Mouse (Mus musculus): ENCODE data around the gene Gm17304. TPM values are rescaled to one million over a fixed set of nuclear protein-coding genes. Genes with fewer than 3 reads are reported as not detected.

The Gm17304 gene
- polyA plus RNA-seq, 1 experiment from 2014 or later: not detected

- H3K4me2 ChIP-seq: no peak overlapping the region
- no peak for ATAC-seq (ENCODE audit: low FRiP score)
Measured at GRCm38 (mm10) chr5:106594388-106594787, 14.5 kb upstream of the Gm17304 start.

GRCm38 (mm10) chr5:106597472-106597871 is 11.4 kb upstream of the Gm17304 start:
- H3K9ac ChIP-seq: no peak overlapping the region
- H3K27ac ChIP-seq: no peak overlapping the region
- no peak overlapping the region for H3K4me2 ChIP-seq
- no peak overlapping the region for H3K4me3 ChIP-seq (replicated peaks)
- 0 out of 2 replicates have a peak, but pooled peaks cover 2% of the 10 kb centered on the region for H3K27me3 ChIP-seq
- 91% methylated on average over 2 of the region's 2 CpGs for WGBS
- peaks cover 9% of the 10 kb centered on the region; the same call in 1 of the 2 replicates for H3K36me3 ChIP-seq (replicated peaks)
- H3K9me3 ChIP-seq: no peaks in the 10 kb centered on the region
- H3K4me1 ChIP-seq: peaks cover 27% of the 10 kb centered on the region; the same call in 1 of the 2 replicates
- ATAC-seq (ENCODE audit: low FRiP score): no peak

More at GRCm38 (mm10) chr5:106594388-106594787, 14.5 kb upstream of the Gm17304 start:
- H3K9ac ChIP-seq: no peak overlapping the region
- H3K36me3 ChIP-seq (replicated peaks): peaks cover 12% of the 10 kb centered on the region
- H3K4me3 ChIP-seq (replicated peaks): no peak overlapping the region
- H3K27me3 ChIP-seq: 0 out of 2 replicates have a peak, but pooled peaks cover 2% of the 10 kb centered on the region
- no peaks in the 10 kb centered on the region for H3K9me3 ChIP-seq
- H3K27ac ChIP-seq: no peak overlapping the region
- H3K4me1 ChIP-seq: peaks cover 17% of the 10 kb centered on the region; the same call in 1 of the 2 replicates

GRCm38 (mm10) chr5:106599482-106599881 is 9.4 kb upstream of the Gm17304 start:
- Histone ChIP-seq H3K9ac (no peak overlapping the region), H3K27ac (no peak overlapping the region), H3K9me3 (no peaks in the 10 kb centered on the region), H3K4me1 (peaks cover 27% of the 10 kb centered on the region; the same call in 1 of the 2 replicates), H3K36me3 (replicated peaks) (peaks cover 10% of the 10 kb centered on the region; the same call in 1 of the 2 replicates), H3K27me3 (no peaks in the 10 kb centered on the region), H3K4me3 (replicated peaks) (no peak overlapping the region), H3K4me2 (no peak overlapping the region)
- 85% methylated on average over 8 of the region's 8 CpGs for WGBS
- ATAC-seq (ENCODE audit: low FRiP score): no peak

- H3K9ac ChIP-seq: no peak overlapping the region
- no peak for ATAC-seq (ENCODE audit: low FRiP score)
- no peak overlapping the region for H3K4me2 ChIP-seq
- H3K27me3 ChIP-seq: no peaks in the 10 kb centered on the region
- no peak overlapping the region for H3K4me3 ChIP-seq (replicated peaks)
- peaks cover 8% of the 10 kb centered on the region for H3K36me3 ChIP-seq (replicated peaks)
- H3K4me1 ChIP-seq: peaks cover 9% of the 10 kb centered on the region; the same call in 1 of the 2 replicates
- WGBS: 90% methylated on average over 5 of the region's 5 CpGs
- H3K9me3 ChIP-seq: no peaks in the 10 kb centered on the region
- no peak overlapping the region for H3K27ac ChIP-seq
Measured at GRCm38 (mm10) chr5:106604381-106604780, 4.5 kb upstream of the Gm17304 start.

GRCm38 (mm10) chr5:106605096-106605495 is 3.8 kb upstream of the Gm17304 start:
- H3K4me2 ChIP-seq: no peak overlapping the region
- no peaks in the 10 kb centered on the region for H3K27me3 ChIP-seq
- no peak overlapping the region for H3K27ac ChIP-seq
- no peak overlapping the region for H3K9ac ChIP-seq
- WGBS: 88% methylated on average over 6 of the region's 6 CpGs
- peaks cover 5% of the 10 kb centered on the region; the same call in 1 of the 2 replicates for H3K4me1 ChIP-seq
- H3K4me3 ChIP-seq (replicated peaks): no peak overlapping the region
- peaks cover 8% of the 10 kb centered on the region for H3K36me3 ChIP-seq (replicated peaks)
- ATAC-seq (ENCODE audit: low FRiP score): no peak
- H3K9me3 ChIP-seq: no peaks in the 10 kb centered on the region

GRCm38 (mm10) chr5:106607081-106607480 is 1.8 kb upstream of the Gm17304 start:
- Histone ChIP-seq H3K4me3 (replicated peaks) (no peak overlapping the region), H3K9ac (no peak overlapping the region), H3K36me3 (replicated peaks) (peaks cover 15% of the 10 kb centered on the region), H3K4me1 (no peaks in the 10 kb centered on the region), H3K4me2 (no peak overlapping the region), H3K9me3 (no peaks in the 10 kb centered on the region), H3K27ac (no peak overlapping the region), H3K27me3 (no peaks in the 10 kb centered on the region)
- ATAC-seq (ENCODE audit: low FRiP score): no peak
- WGBS: 87% methylated on average over 5 of the region's 5 CpGs

- Histone ChIP-seq H3K4me1 (no peaks in the 10 kb centered on the region), H3K9me3 (no peaks in the 10 kb centered on the region), H3K27me3 (no peaks in the 10 kb centered on the region), H3K36me3 (replicated peaks) (peaks cover 13% of the 10 kb centered on the region), H3K27ac (no peak overlapping the region), H3K9ac (no peak overlapping the region), H3K4me3 (replicated peaks) (no peak overlapping the region), H3K4me2 (no peak overlapping the region)
- ATAC-seq (ENCODE audit: low FRiP score): no peak
- 92% methylated on average over 2 of the region's 2 CpGs for WGBS
Measured at GRCm38 (mm10) chr5:106612151-106612550, 3.3 kb downstream of the Gm17304 start.

- no peak for ATAC-seq (ENCODE audit: low FRiP score)
Measured at GRCm38 (mm10) chr5:106614570-106614969, 5.7 kb downstream of the Gm17304 start.

GRCm38 (mm10) chr5:106615006-106615405 is 6.1 kb downstream of the Gm17304 start:
- H3K36me3 ChIP-seq (replicated peaks): peaks cover 23% of the 10 kb centered on the region

More at GRCm38 (mm10) chr5:106614570-106614969, 5.7 kb downstream of the Gm17304 start:
- 88% methylated on average over 7 of the region's 7 CpGs for WGBS
- H3K27me3 ChIP-seq: no peaks in the 10 kb centered on the region
- H3K4me2 ChIP-seq: no peak overlapping the region
- no peaks in the 10 kb centered on the region for H3K4me1 ChIP-seq
- no peaks in the 10 kb centered on the region for H3K9me3 ChIP-seq
- no peak overlapping the region for H3K9ac ChIP-seq
- peaks cover 22% of the 10 kb centered on the region for H3K36me3 ChIP-seq (replicated peaks)
- H3K27ac ChIP-seq: no peak overlapping the region
- no peak overlapping the region for H3K4me3 ChIP-seq (replicated peaks)

GRCm38 (mm10) chr5:106620446-106620845 is 11.5 kb downstream of the Gm17304 start:
- Histone ChIP-seq H3K9ac (no peak overlapping the region), H3K27me3 (no peaks in the 10 kb centered on the region), H3K9me3 (no peaks in the 10 kb centered on the region), H3K27ac (no peak overlapping the region), H3K4me2 (no peak overlapping the region), H3K4me1 (no peaks in the 10 kb centered on the region), H3K36me3 (replicated peaks) (peaks cover 35% of the 10 kb centered on the region), H3K4me3 (replicated peaks) (no peak overlapping the region)
- 95% methylated on average over 6 of the region's 6 CpGs for WGBS
- no peak for ATAC-seq (ENCODE audit: low FRiP score)

More at GRCm38 (mm10) chr5:106615006-106615405, 6.1 kb downstream of the Gm17304 start:
- H3K4me3 ChIP-seq (replicated peaks): no peak overlapping the region
- 96% methylated on average over 2 of the region's 2 CpGs for WGBS
- H3K4me2 ChIP-seq: no peak overlapping the region
- no peak overlapping the region for H3K9ac ChIP-seq
- no peak overlapping the region for H3K27ac ChIP-seq
- no peaks in the 10 kb centered on the region for H3K4me1 ChIP-seq
- H3K27me3 ChIP-seq: no peaks in the 10 kb centered on the region
- no peaks in the 10 kb centered on the region for H3K9me3 ChIP-seq
- no peak for ATAC-seq (ENCODE audit: low FRiP score)

- H3K4me3 ChIP-seq (replicated peaks): no peak overlapping the region
- no peaks in the 10 kb centered on the region for H3K27me3 ChIP-seq
- no peak overlapping the region for H3K27ac ChIP-seq
- H3K4me2 ChIP-seq: no peak overlapping the region
- 92% methylated on average over 5 of the region's 5 CpGs for WGBS
- H3K9ac ChIP-seq: no peak overlapping the region
- H3K36me3 ChIP-seq (replicated peaks): peaks cover 35% of the 10 kb centered on the region
- no peaks in the 10 kb centered on the region for H3K4me1 ChIP-seq
- ATAC-seq (ENCODE audit: low FRiP score): no peak
- no peaks in the 10 kb centered on the region for H3K9me3 ChIP-seq
Measured at GRCm38 (mm10) chr5:106622193-106622592, 13.3 kb downstream of the Gm17304 start.

- Histone ChIP-seq H3K9me3 (no peaks in the 10 kb centered on the region), H3K9ac (no peak overlapping the region), H3K27me3 (no peaks in the 10 kb centered on the region), H3K4me2 (no peak overlapping the region), H3K36me3 (replicated peaks) (peaks cover 32% of the 10 kb centered on the region), H3K27ac (no peak overlapping the region), H3K4me1 (no peaks in the 10 kb centered on the region), H3K4me3 (replicated peaks) (no peak overlapping the region)
- WGBS: 95% methylated on average over 4 of the region's 4 CpGs
- ATAC-seq (ENCODE audit: low FRiP score): no peak
Measured at GRCm38 (mm10) chr5:106623337-106623736, 14.4 kb downstream of the Gm17304 start.

GRCm38 (mm10) chr5:106628369-106629149 is 19.7 kb downstream of the Gm17304 start:
- no peaks in the 10 kb centered on the region for H3K9me3 ChIP-seq
- H3K4me2 ChIP-seq: no peak overlapping the region
- ATAC-seq (ENCODE audit: low FRiP score): no peak
- no peak overlapping the region for H3K27ac ChIP-seq
- no peak overlapping the region for H3K4me3 ChIP-seq (replicated peaks)
- WGBS: 76% methylated on average over 8 of the region's 8 CpGs
- peaks cover 12% of the 10 kb centered on the region for H3K36me3 ChIP-seq (replicated peaks)
- H3K4me1 ChIP-seq: peaks cover 8% of the 10 kb centered on the region
- H3K27me3 ChIP-seq: no peaks in the 10 kb centered on the region
- no peak overlapping the region for H3K9ac ChIP-seq

Measured in forebrain, embryonic 12.5 days (tissue).